Mouse (Mus musculus) ES-E14 (cell line): ENCODE data around the gene Itga6. TPM values are rescaled to one million over a fixed set of nuclear protein-coding genes. Genes with fewer than 3 reads are reported as not detected.
"Not testable (repeated sequence)": the region's sequence is repeated elsewhere in the genome, so short reads cannot be mapped to it uniquely, and the experiment has no call there.

Source experiments
- DNase-seq: peaks from one replicate; pipeline ENCODE4 v3.0.0-alpha.2; 2013; ENCODE audit warnings: low read depth, low spot score
- H3K27ac ChIP-seq: 2 replicates; pipeline ENCODE4 v1.5.1; 2012; ENCODE audit warnings: low read depth, mild to moderate bottlenecking, low read length, moderate library complexity, mixed read lengths; ENCODE audit not compliant: poor library complexity, insufficient read depth, severe bottlenecking
- H3K36me3 ChIP-seq: 2 replicates; pipeline ENCODE4 v1.6.1; 2012; ENCODE audit warnings: mild to moderate bottlenecking, low read length, moderate library complexity, mixed read lengths; ENCODE audit not compliant: control insufficient read depth, poor library complexity, insufficient read depth, severe bottlenecking
- H3K4me1 ChIP-seq, 2 experiments: fragments of 150-350 bp in 1 of 2; sonication (generic) in 1 of 2; 2 replicates each; pipeline ENCODE4 v1.6.1; 2012; ENCODE audit warnings: low read length in 2 of 2, mild to moderate bottlenecking in 1 of 2, mixed read lengths in 1 of 2; ENCODE audit not compliant: control insufficient read depth in 2 of 2, insufficient read depth in 2 of 2, poor library complexity in 1 of 2
- H3K4me3 ChIP-seq, 2 experiments: fragments of 150-350 bp in 1 of 2; sonication (generic) in 1 of 2; 2 replicates each; pipeline ENCODE4 v1.5.1; 2012; ENCODE audit warnings: low read length in 2 of 2, low read depth in 1 of 2, mild to moderate bottlenecking in 1 of 2, mixed read lengths in 1 of 2; ENCODE audit not compliant: insufficient read depth in 1 of 2, poor library complexity in 1 of 2, severe bottlenecking in 1 of 2
- H3K9ac ChIP-seq: 2 replicates; pipeline ENCODE4 v1.6.1; 2012; ENCODE audit warnings: low read depth, mild to moderate bottlenecking, low read length, mixed read lengths; ENCODE audit not compliant: poor library complexity, insufficient read depth, severe bottlenecking
- H3K9me3 ChIP-seq: fragments of 150-350 bp; sonication (generic); 2 replicates; pipeline ENCODE4 v1.6.1; 2012; ENCODE audit warnings: low read depth, mild to moderate bottlenecking, low read length; ENCODE audit not compliant: control insufficient read depth, insufficient read depth
- CHD2 ChIP-seq: IDR thresholded peaks from 2 replicates; pipeline ENCODE4 v1.6.1; 2014; ENCODE audit warnings: mild to moderate bottlenecking, low read depth, low read length, inconsistent platforms
- HCFC1 ChIP-seq: IDR thresholded peaks from 2 replicates; pipeline ENCODE4 v1.6.1; 2012; ENCODE audit warnings: low read length, inconsistent platforms, borderline replicate concordance; ENCODE audit not compliant: insufficient read depth
- MAFK ChIP-seq: IDR thresholded peaks from 2 replicates; pipeline ENCODE4 v1.6.1; 2014; ENCODE audit warnings: mild to moderate bottlenecking, low read depth, low read length, inconsistent platforms; ENCODE audit not compliant: insufficient read depth
- ZC3H11A ChIP-seq: IDR thresholded peaks from 2 replicates; pipeline ENCODE4 v1.6.1; 2012; ENCODE audit warnings: low read depth, mild to moderate bottlenecking, inconsistent platforms, low read length, borderline replicate concordance
- ZNF384 ChIP-seq: IDR thresholded peaks from 2 replicates; pipeline ENCODE4 v1.6.1; 2012; ENCODE audit warnings: low read depth, low read length, inconsistent platforms
- in situ Hi-C, 2 experiments: fragments of 600-800 bp; cut with MboI; formaldehyde crosslinking; loops; one replicate each; pipeline ENCODE4 v1.15.1; 2025; ENCODE audit warnings: low sequenced_read_pairs in 2 of 2, inconsistent platforms in 1 of 2; ENCODE audit not compliant: unreplicated experiment in 2 of 2
- total RNA-seq: library from RNA; depleted of rRNA; stranded (reverse); fragments of 300-350 nt; gene quantifications from 2 replicates; pipeline ENCODE4 v1.2.3, GENCODE M21; 2012; rRNA removed

Gene Itga6
- total RNA-seq, 1 experiment, result 169 TPM

DNA sequence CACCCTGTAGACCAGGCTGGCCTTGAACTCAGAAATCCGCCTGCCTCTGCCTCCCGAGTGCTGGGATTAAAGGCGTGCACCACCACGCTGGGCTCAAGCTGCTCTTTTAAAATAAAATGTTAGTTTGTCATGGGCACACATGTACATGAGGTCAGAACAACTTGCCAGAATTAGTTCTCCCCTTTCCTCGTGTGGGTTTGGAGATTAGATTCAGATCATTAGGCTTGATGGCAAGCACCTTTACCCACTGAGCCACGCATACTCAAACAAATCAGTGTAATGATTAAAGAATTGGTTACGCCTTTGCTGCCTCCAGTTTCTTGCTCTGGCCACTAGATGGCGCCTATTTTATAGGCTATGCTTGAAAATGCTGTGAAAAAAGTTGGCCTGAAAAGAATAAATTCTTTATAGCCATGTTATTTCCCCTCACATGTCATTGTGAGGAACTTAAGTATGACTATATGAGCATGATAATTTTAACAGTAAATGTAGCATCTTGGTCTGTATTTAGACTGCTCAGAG lies 153.0 kb downstream of the Itga6 start:
- Histone ChIP-seq H3K4me3 (no peak overlapping the region), H3K4me1 (no peaks in the 10 kb centered on the region), H3K27ac (no peak overlapping the region), H3K36me3 (peaks cover 38% of the 10 kb centered on the region), H3K9ac (no peak overlapping the region), H3K9me3 (no peaks in the 10 kb centered on the region)
- TF ChIP-seq ZC3H11A (no peak), CHD2 (no peak), HCFC1 (no peak), MAFK (no peak), ZNF384 (no peak)
- no peak for DNase-seq
- in situ Hi-C loops, result no loop called here

DNA sequence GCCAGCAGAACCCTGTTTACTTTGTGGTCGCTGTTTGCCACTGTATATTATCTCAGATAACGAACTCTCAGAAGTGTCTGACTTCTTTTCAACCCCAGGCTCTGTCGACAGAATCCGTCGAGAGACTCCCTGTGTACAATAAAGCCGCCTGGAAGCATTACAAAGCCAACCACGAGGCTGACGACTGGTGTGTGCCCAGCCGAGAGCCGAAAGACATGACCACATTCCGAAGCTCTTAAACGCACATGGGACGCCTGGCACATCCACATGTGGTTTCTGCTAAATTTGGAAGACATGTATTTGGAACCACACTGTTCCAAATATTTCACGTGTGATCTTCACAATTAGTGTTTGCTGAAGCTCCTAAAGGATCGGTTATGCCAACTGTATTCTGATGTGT lies 154.5 kb downstream of the Itga6 start:
- no peak for DNase-seq
- Histone ChIP-seq H3K9ac (no peak overlapping the region), H3K4me3 (no peak overlapping the region), H3K27ac (no peak overlapping the region), H3K36me3 (peaks cover 35% of the 10 kb centered on the region), H3K9me3 (no peaks in the 10 kb centered on the region), H3K4me1 (peaks cover 0 to 3% of the 10 kb centered on the region in 2 experiments; a peak in 1 of 4 replicates)
- no peak for TF ChIP-seq CHD2
- no peak for TF ChIP-seq ZNF384
- no peak for TF ChIP-seq ZC3H11A
- no peak for TF ChIP-seq MAFK
- TF ChIP-seq HCFC1, result no peak
- in situ Hi-C loops, result no loop called here

DNA sequence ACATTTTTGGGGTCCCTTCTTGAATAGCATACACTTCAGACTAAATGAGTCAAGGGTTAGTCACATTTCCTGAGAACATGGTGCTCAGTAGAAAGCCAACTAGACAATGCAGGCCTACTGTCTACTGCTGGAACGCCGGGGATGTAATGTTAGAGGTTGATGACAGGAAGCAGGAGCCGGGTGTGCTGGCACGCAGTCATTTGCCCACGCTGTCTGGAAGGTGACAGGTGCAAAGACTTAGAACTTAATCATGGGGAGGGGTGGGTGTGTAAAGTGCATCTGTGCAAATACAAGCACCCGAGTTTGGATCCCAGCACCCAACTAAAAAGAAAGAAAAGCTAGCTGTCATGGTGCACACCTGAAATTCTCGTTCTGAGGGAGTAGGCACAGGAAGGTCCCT lies 159.7 kb downstream of the Itga6 start:
- in situ Hi-C loops, result no loop called here
- H3K4me1 ChIP-seq, result peaks cover 3 to 11% of the 10 kb centered on the region in 2 experiments; a peak in 3 of 4 replicates
- no peak overlapping the region for H3K27ac ChIP-seq
- H3K9ac ChIP-seq, result no peak overlapping the region
- TF ChIP-seq CHD2 (no peak), HCFC1 (no peak), MAFK (no peak), ZNF384 (no peak), ZC3H11A (no peak)
- H3K36me3 ChIP-seq, result peaks cover 10% of the 10 kb centered on the region
- no peak overlapping the region for H3K4me3 ChIP-seq
- DNase-seq, result no peak
- no peaks in the 10 kb centered on the region for H3K9me3 ChIP-seq

DNA sequence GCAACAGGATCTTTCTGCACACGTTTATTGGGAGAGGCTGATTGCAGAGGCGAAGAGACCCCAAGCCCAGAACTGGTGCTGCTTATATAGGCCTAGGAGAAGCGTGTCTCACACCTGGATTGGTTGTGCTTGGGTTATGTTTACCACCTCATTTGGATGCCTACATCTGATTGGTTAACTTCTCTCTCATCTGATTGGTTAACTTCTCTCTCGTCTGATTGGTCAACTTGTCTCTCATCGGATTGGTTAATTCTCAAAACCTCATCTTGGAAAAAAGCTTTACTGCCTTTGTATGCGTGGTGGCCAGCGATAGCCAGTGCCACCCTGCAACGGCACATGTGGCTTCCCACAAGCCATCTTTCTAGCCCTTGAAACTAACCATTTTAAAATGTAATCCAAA lies 160.9 kb downstream of the Itga6 start:
- H3K36me3 ChIP-seq, H3K27ac ChIP-seq, H3K4me3 ChIP-seq, H3K9ac ChIP-seq, H3K9me3 ChIP-seq, DNase-seq, in situ Hi-C loops: not testable (repeated sequence)
- peaks cover 3 to 13% of the 10 kb centered on the region in 2 experiments; a peak in 3 of 4 replicates for H3K4me1 ChIP-seq

Other genes with a start within 250 kb of the Itga6 start
- gene Dlx1, start 217.5 kb upstream of the Itga6 start, total RNA-seq, result 0.27 and 0.32 TPM in 2 replicates
- gene Dlx2, start 198.9 kb upstream of the Itga6 start, total RNA-seq, result 0.16 and 0.80 TPM in 2 replicates
- 54.9 and 97.8 TPM in 2 replicates for gene Pdk1, start 127.6 kb downstream of the Itga6 start, total RNA-seq
- gene Rapgef4, start 235.6 kb downstream of the Itga6 start, total RNA-seq, result 3.4 and 4.2 TPM in 2 replicates